Mouse (Mus musculus) cerebellum, adult 2 months (tissue): Measurements from ENCODE around the gene Slc1a2.

Source experiments
- CTCF ChIP-seq: fragments of 200-500 bp; IDR thresholded peaks from 2 replicates; pipeline ENCODE4 v1.5.1; 2011; ENCODE audit warnings: low read depth, mild to moderate bottlenecking, control low read depth, low read length, moderate library complexity, borderline replicate concordance; ENCODE audit not compliant: insufficient read depth
- POLR2A ChIP-seq: fragments of 200-500 bp; IDR thresholded peaks from 2 replicates; pipeline ENCODE4 v1.6.1; 2011; ENCODE audit warnings: low read length, control low read depth, borderline replicate concordance; ENCODE audit not compliant: insufficient read depth

DNA sequence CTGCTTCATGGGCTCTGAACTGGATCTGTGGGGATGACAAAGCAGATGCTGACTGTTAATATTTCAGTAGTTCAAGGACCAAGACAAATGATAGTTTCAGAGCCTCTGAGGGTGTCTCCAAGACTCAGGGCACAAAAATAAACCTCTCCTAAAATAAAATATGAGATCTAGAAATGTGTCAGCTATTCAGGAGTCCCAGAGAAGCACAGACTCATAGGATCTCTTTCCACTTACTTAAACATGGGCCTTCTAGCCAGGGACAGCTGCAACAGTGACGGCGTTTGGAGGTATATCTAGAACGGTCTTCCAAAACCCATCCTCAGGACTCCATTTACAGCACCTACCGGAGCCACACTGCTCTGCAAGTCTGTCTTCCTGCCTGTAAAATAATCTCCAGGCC lies 48.0 kb upstream of the Slc1a2 start:
- TF ChIP-seq CTCF = no peak
- TF ChIP-seq POLR2A = no peak
